Mouse (Mus musculus): ENCODE measurements at regions not wholly inside any gene's neighbourhood (a gene's known extent, or its start where the extent isn't known, plus 50 kb on each side); places are given as distances from the start of the nearest gene placed in this dataset.
"Not testable (repeated sequence)": the region's sequence is repeated elsewhere in the genome, so short reads cannot be mapped to it uniquely, and the experiment has no call there.

- Histone ChIP-seq H3K9ac (ENCODE audit: low read depth, poor library complexity, severe bottlenecking) (no peak overlapping the region), H3K9me3 (replicated peaks; ENCODE audit: control insufficient read depth, insufficient read depth, low read length, poor library complexity, severe bottlenecking) (peaks cover 4% of the 10 kb centered on the region), H3K4me3 (ENCODE audit: low read depth, low read length) (no peak overlapping the region), H3K4me1 (ENCODE audit: control insufficient read depth, insufficient read depth, low read length) (no peaks in the 10 kb centered on the region), H3K27me3 (ENCODE audit: control insufficient read depth, insufficient read depth, low read length, poor library complexity, severe bottlenecking) (no peaks in the 10 kb centered on the region), H3K36me3 (ENCODE audit: control insufficient read depth, insufficient read depth, low read length, poor library complexity, severe bottlenecking) (no peaks in the 10 kb centered on the region), H3K27ac (ENCODE audit: insufficient read depth, low read length) (no peak overlapping the region)
- no peak for TF ChIP-seq POLR2A (IDR thresholded peaks at IDR 0.05; ENCODE audit: insufficient read depth, low read length)
- no peak for TF ChIP-seq CTCF (IDR thresholded peaks at IDR 0.05; ENCODE audit: low read depth, low read length)
- no peak for TF ChIP-seq EP300 (IDR thresholded peaks at IDR 0.05; ENCODE audit: insufficient read depth, low read depth, low read length)
Observed at GRCm38 (mm10) chr14:53562606-53563005, 691.3 kb downstream of the Dad1 start.

DNA sequence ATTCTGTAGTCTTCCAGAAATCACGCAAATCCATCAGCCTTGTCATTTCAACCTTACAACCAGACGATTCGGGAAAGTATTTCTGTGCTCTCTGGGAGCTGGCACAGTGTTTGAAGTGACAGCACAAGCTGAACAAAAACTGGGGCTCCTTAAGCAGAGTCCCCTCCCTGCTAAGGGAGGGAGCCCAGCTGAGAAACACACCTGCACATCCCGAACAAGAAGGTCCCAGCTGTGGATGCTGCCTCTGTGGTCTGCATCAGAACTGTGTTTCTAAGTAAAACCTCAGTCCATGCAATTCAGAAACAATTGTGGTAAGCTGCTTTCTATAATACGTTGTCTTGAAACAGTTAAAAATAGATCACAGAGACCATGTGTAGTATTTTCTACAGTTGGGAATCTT is 693.8 kb downstream of the Dad1 start:
- H3K4me3 ChIP-seq (ENCODE audit: low read depth, low read length); H3K36me3 ChIP-seq (ENCODE audit: control insufficient read depth, insufficient read depth, low read length, poor library complexity, severe bottlenecking); H3K9me3 ChIP-seq (replicated peaks; ENCODE audit: control insufficient read depth, insufficient read depth, low read length, poor library complexity, severe bottlenecking); H3K4me1 ChIP-seq (ENCODE audit: control insufficient read depth, insufficient read depth, low read length); H3K9ac ChIP-seq (ENCODE audit: low read depth, poor library complexity, severe bottlenecking); H3K27me3 ChIP-seq (ENCODE audit: control insufficient read depth, insufficient read depth, low read length, poor library complexity, severe bottlenecking); H3K27ac ChIP-seq (ENCODE audit: insufficient read depth, low read length): not testable (repeated sequence)

GRCm38 (mm10) chr14:53559386-53559920 is 694.5 kb downstream of the Dad1 start:
- not testable (repeated sequence) for H3K4me1 ChIP-seq (ENCODE audit: control insufficient read depth, insufficient read depth, low read length); H3K4me3 ChIP-seq (ENCODE audit: low read depth, low read length); H3K9me3 ChIP-seq (replicated peaks; ENCODE audit: control insufficient read depth, insufficient read depth, low read length, poor library complexity, severe bottlenecking); H3K27ac ChIP-seq (ENCODE audit: insufficient read depth, low read length); H3K36me3 ChIP-seq (ENCODE audit: control insufficient read depth, insufficient read depth, low read length, poor library complexity, severe bottlenecking); H3K27me3 ChIP-seq (ENCODE audit: control insufficient read depth, insufficient read depth, low read length, poor library complexity, severe bottlenecking); H3K9ac ChIP-seq (ENCODE audit: low read depth, poor library complexity, severe bottlenecking)

DNA sequence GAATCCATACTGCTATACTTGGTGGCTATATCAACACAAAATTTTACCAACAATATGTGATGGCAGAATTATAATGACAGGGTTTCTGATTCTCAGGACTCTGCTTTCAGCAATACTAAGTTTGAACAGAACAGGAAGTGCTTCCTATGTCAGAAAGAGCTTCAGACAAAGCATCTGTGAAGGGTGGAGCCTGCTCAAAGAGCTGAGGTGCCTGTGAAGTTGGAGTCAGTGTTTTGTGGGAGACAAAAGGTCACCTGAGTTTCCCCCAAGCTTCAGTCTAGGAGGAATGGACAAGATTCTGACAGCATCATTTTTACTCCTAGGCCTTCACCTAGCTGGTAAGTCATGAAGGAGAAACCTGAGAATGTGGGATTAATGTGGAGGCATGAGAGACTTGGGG is 700.1 kb downstream of the Dad1 start:
- H3K4me3 ChIP-seq (ENCODE audit: low read depth, low read length) = no peak overlapping the region
- H3K27ac ChIP-seq (ENCODE audit: insufficient read depth, low read length) = no peak overlapping the region
- no peaks in the 10 kb centered on the region for H3K36me3 ChIP-seq (ENCODE audit: control insufficient read depth, insufficient read depth, low read length, poor library complexity, severe bottlenecking)
- no peaks in the 10 kb centered on the region for H3K4me1 ChIP-seq (ENCODE audit: control insufficient read depth, insufficient read depth, low read length)
- no peak for TF ChIP-seq EP300 (IDR thresholded peaks at IDR 0.05; ENCODE audit: insufficient read depth, low read depth, low read length)
- TF ChIP-seq POLR2A (IDR thresholded peaks at IDR 0.05; ENCODE audit: insufficient read depth, low read length) = no peak
- TF ChIP-seq CTCF (IDR thresholded peaks at IDR 0.05; ENCODE audit: low read depth, low read length) = no peak
- H3K27me3 ChIP-seq (ENCODE audit: control insufficient read depth, insufficient read depth, low read length, poor library complexity, severe bottlenecking) = no peaks in the 10 kb centered on the region
- H3K9ac ChIP-seq (ENCODE audit: low read depth, poor library complexity, severe bottlenecking) = no peak overlapping the region
- H3K9me3 ChIP-seq (replicated peaks; ENCODE audit: control insufficient read depth, insufficient read depth, low read length, poor library complexity, severe bottlenecking) = no peaks in the 10 kb centered on the region

DNA sequence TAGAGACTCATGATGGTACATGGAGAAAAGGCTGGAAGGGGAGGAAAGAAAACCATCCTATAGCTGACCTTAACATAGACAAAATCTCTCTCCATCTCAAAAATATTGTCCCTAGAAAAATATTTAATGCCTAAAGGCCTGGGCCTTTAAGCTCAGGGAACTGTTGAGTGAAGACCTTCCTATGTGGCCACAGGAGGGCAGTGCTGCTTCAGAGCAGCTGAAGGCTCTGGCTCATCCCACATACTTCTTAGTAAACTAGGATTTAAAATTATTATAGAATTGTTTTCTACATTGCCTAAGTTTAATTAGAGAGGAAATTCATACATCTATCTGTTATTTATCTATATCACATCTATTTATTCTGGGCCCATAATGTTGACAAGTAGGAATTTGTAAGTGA is 706.5 kb downstream of the Dad1 start:
- H3K9ac ChIP-seq (ENCODE audit: low read depth, poor library complexity, severe bottlenecking); H3K36me3 ChIP-seq (ENCODE audit: control insufficient read depth, insufficient read depth, low read length, poor library complexity, severe bottlenecking); H3K9me3 ChIP-seq (replicated peaks; ENCODE audit: control insufficient read depth, insufficient read depth, low read length, poor library complexity, severe bottlenecking); H3K27ac ChIP-seq (ENCODE audit: insufficient read depth, low read length); H3K4me1 ChIP-seq (ENCODE audit: control insufficient read depth, insufficient read depth, low read length); H3K4me3 ChIP-seq (ENCODE audit: low read depth, low read length); H3K27me3 ChIP-seq (ENCODE audit: control insufficient read depth, insufficient read depth, low read length, poor library complexity, severe bottlenecking): not testable (repeated sequence)
- peak; percentile 29 for TF ChIP-seq CTCF (IDR thresholded peaks at IDR 0.05; ENCODE audit: low read depth, low read length)

GRCm38 (mm10) chr14:53545351-53545750 is 708.6 kb downstream of the Dad1 start:
- no peak overlapping the region for H3K9ac ChIP-seq (ENCODE audit: low read depth, poor library complexity, severe bottlenecking)
- H3K4me3 ChIP-seq (ENCODE audit: low read depth, low read length) = no peak overlapping the region
- TF ChIP-seq CTCF (IDR thresholded peaks at IDR 0.05; ENCODE audit: low read depth, low read length) (no peak), POLR2A (IDR thresholded peaks at IDR 0.05; ENCODE audit: insufficient read depth, low read length) (no peak), EP300 (IDR thresholded peaks at IDR 0.05; ENCODE audit: insufficient read depth, low read depth, low read length) (no peak)
- no peaks in the 10 kb centered on the region for H3K4me1 ChIP-seq (ENCODE audit: control insufficient read depth, insufficient read depth, low read length)
- H3K36me3 ChIP-seq (ENCODE audit: control insufficient read depth, insufficient read depth, low read length, poor library complexity, severe bottlenecking) = no peaks in the 10 kb centered on the region
- H3K27ac ChIP-seq (ENCODE audit: insufficient read depth, low read length) = no peak overlapping the region
- H3K9me3 ChIP-seq (replicated peaks; ENCODE audit: control insufficient read depth, insufficient read depth, low read length, poor library complexity, severe bottlenecking) = no peaks in the 10 kb centered on the region
- no peaks in the 10 kb centered on the region for H3K27me3 ChIP-seq (ENCODE audit: control insufficient read depth, insufficient read depth, low read length, poor library complexity, severe bottlenecking)

- H3K4me3 ChIP-seq (ENCODE audit: low read depth, low read length); H3K4me1 ChIP-seq (ENCODE audit: control insufficient read depth, insufficient read depth, low read length); H3K9ac ChIP-seq (ENCODE audit: low read depth, poor library complexity, severe bottlenecking); H3K27ac ChIP-seq (ENCODE audit: insufficient read depth, low read length); H3K27me3 ChIP-seq (ENCODE audit: control insufficient read depth, insufficient read depth, low read length, poor library complexity, severe bottlenecking); H3K9me3 ChIP-seq (replicated peaks; ENCODE audit: control insufficient read depth, insufficient read depth, low read length, poor library complexity, severe bottlenecking); H3K36me3 ChIP-seq (ENCODE audit: control insufficient read depth, insufficient read depth, low read length, poor library complexity, severe bottlenecking): not testable (repeated sequence)
- TF ChIP-seq CTCF (IDR thresholded peaks at IDR 0.05; ENCODE audit: low read depth, low read length) = peak; percentile 37
Observed at GRCm38 (mm10) chr14:53541640-53542039, 712.3 kb downstream of the Dad1 start.
